Mouse (Mus musculus): ENCODE measurements at regions not wholly inside any gene's neighbourhood (a gene's known extent, or its start where the extent isn't known, plus 50 kb on each side); places are given as distances from the start of the nearest gene placed in this dataset.

- Histone ChIP-seq H3K9ac (ENCODE audit: low read depth, low read length) (no peak overlapping the region), H3K27ac (ENCODE audit: low read depth, low read length) (no peak overlapping the region), H3K4me2 (replicated peaks; ENCODE audit: low read depth) (peak overlapping the region; percentile 59), H3K9me3 (ENCODE audit: control insufficient read depth) (no peaks in the 10 kb centered on the region), H3K36me3 (ENCODE audit: control insufficient read depth, insufficient read depth) (no peaks in the 10 kb centered on the region), H3K4me1 (replicated peaks; ENCODE audit: control insufficient read depth, insufficient read depth, low read length) (0 out of 2 replicates have a peak, but pooled peaks cover 6% of the 10 kb centered on the region), H3K27me3 (replicated peaks; ENCODE audit: control insufficient read depth, insufficient read depth, low read length) (no peaks in the 10 kb centered on the region), H3K4me3 (ENCODE audit: low read depth, low read length) (peak overlapping the region; percentile 17; the same call in 1 of the 2 replicates)
- WGBS, result 62% methylated on average over 14 of the region's 14 CpGs
- ATAC-seq, result peak; percentile 83
- peak; percentile 61 for TF ChIP-seq CTCF (IDR thresholded peaks at IDR 0.05; ENCODE audit: low read depth)
These were observed 139.1 kb upstream of the Map3k7 start for GRCm38 (mm10) chr4:31824518-31825437.

GRCm38 (mm10) chr4:31825438-31825830, 138.5 kb upstream of the Map3k7 start:
- WGBS, result 63% methylated on average over 3 of the region's 3 CpGs
- Histone ChIP-seq H3K4me1 (replicated peaks; ENCODE audit: control insufficient read depth, insufficient read depth, low read length) (0 out of 2 replicates have a peak, but pooled peaks cover 6% of the 10 kb centered on the region), H3K36me3 (ENCODE audit: control insufficient read depth, insufficient read depth) (no peaks in the 10 kb centered on the region), H3K9me3 (ENCODE audit: control insufficient read depth) (no peaks in the 10 kb centered on the region), H3K9ac (ENCODE audit: low read depth, low read length) (no peak overlapping the region), H3K27me3 (replicated peaks; ENCODE audit: control insufficient read depth, insufficient read depth, low read length) (no peaks in the 10 kb centered on the region), H3K27ac (ENCODE audit: low read depth, low read length) (no peak overlapping the region), H3K4me2 (replicated peaks; ENCODE audit: low read depth) (no peak overlapping the region), H3K4me3 (ENCODE audit: low read depth, low read length) (no peak overlapping the region)
- TF ChIP-seq CTCF (IDR thresholded peaks at IDR 0.05; ENCODE audit: low read depth), result no peak
- ATAC-seq, result peak; percentile 43

- no peak for TF ChIP-seq CTCF (IDR thresholded peaks at IDR 0.05; ENCODE audit: low read depth)
- Histone ChIP-seq H3K27ac (ENCODE audit: low read depth, low read length) (no peak overlapping the region), H3K36me3 (ENCODE audit: control insufficient read depth, insufficient read depth) (no peaks in the 10 kb centered on the region), H3K4me1 (replicated peaks; ENCODE audit: control insufficient read depth, insufficient read depth, low read length) (0 out of 2 replicates have a peak, but pooled peaks cover 6% of the 10 kb centered on the region), H3K4me3 (ENCODE audit: low read depth, low read length) (no peak overlapping the region), H3K27me3 (replicated peaks; ENCODE audit: control insufficient read depth, insufficient read depth, low read length) (no peaks in the 10 kb centered on the region), H3K9me3 (ENCODE audit: control insufficient read depth) (no peaks in the 10 kb centered on the region), H3K9ac (ENCODE audit: low read depth, low read length) (no peak overlapping the region), H3K4me2 (replicated peaks; ENCODE audit: low read depth) (no peak overlapping the region)
- 83% methylated on average over 8 of the region's 8 CpGs for WGBS
- ATAC-seq, result no peak
These were observed 137.2 kb upstream of the Map3k7 start for GRCm38 (mm10) chr4:31826661-31827060.

GRCm38 (mm10) chr4:31827266-31827665, 136.6 kb upstream of the Map3k7 start:
- H3K9me3 ChIP-seq (ENCODE audit: control insufficient read depth), result no peaks in the 10 kb centered on the region
- WGBS, result 80% methylated on average over 7 of the region's 7 CpGs
- H3K4me1 ChIP-seq (replicated peaks; ENCODE audit: control insufficient read depth, insufficient read depth, low read length), result 0 out of 2 replicates have a peak, but pooled peaks cover 6% of the 10 kb centered on the region
- H3K27me3 ChIP-seq (replicated peaks; ENCODE audit: control insufficient read depth, insufficient read depth, low read length), result no peaks in the 10 kb centered on the region
- no peak overlapping the region for H3K4me2 ChIP-seq (replicated peaks; ENCODE audit: low read depth)
- H3K36me3 ChIP-seq (ENCODE audit: control insufficient read depth, insufficient read depth), result no peaks in the 10 kb centered on the region
- no peak overlapping the region for H3K9ac ChIP-seq (ENCODE audit: low read depth, low read length)
- peak; percentile 54 for TF ChIP-seq CTCF (IDR thresholded peaks at IDR 0.05; ENCODE audit: low read depth)
- no peak for ATAC-seq
- H3K4me3 ChIP-seq (ENCODE audit: low read depth, low read length), result no peak overlapping the region
- H3K27ac ChIP-seq (ENCODE audit: low read depth, low read length), result no peak overlapping the region

DNA sequence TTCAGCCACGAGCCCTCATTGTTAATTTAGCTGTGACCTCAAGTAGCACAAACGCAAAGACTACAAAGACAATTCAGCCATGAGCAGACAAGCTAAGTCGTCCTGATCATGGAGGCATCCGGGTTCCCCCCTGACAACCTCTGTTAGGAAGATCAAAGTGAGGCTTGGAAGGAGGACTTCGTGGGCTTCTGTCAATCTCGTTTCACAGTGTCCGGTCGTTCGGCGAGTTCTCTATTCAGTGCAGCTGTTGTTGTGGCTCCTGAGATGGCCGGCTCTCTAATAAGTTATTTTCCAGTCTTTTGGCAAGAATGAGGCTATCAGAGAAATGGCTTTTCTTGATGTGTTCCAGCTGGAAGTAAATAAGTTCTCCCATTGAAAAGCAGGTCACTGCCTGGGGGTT, 133.7 kb upstream of the Map3k7 start:
- no peaks in the 10 kb centered on the region for H3K4me1 ChIP-seq (replicated peaks; ENCODE audit: control insufficient read depth, insufficient read depth, low read length)
- no peak overlapping the region for H3K4me2 ChIP-seq (replicated peaks; ENCODE audit: low read depth)
- TF ChIP-seq CTCF (IDR thresholded peaks at IDR 0.05; ENCODE audit: low read depth), result no peak

GRCm38 (mm10) chr4:31831469-31831868, 132.4 kb upstream of the Map3k7 start:
- Histone ChIP-seq H3K36me3 (ENCODE audit: control insufficient read depth, insufficient read depth) (no peaks in the 10 kb centered on the region), H3K27ac (ENCODE audit: low read depth, low read length) (no peak overlapping the region), H3K27me3 (replicated peaks; ENCODE audit: control insufficient read depth, insufficient read depth, low read length) (no peaks in the 10 kb centered on the region), H3K4me2 (replicated peaks; ENCODE audit: low read depth) (no peak overlapping the region), H3K4me3 (ENCODE audit: low read depth, low read length) (no peak overlapping the region), H3K9ac (ENCODE audit: low read depth, low read length) (no peak overlapping the region), H3K9me3 (ENCODE audit: control insufficient read depth) (no peaks in the 10 kb centered on the region), H3K4me1 (replicated peaks; ENCODE audit: control insufficient read depth, insufficient read depth, low read length) (no peaks in the 10 kb centered on the region)
- ATAC-seq, result no peak
- WGBS, result 82% methylated on average over 2 of the region's 2 CpGs
- TF ChIP-seq CTCF (IDR thresholded peaks at IDR 0.05; ENCODE audit: low read depth), result no peak

More for the DNA sequence above, 133.7 kb upstream of the Map3k7 start:
- no peaks in the 10 kb centered on the region for H3K27me3 ChIP-seq (replicated peaks; ENCODE audit: control insufficient read depth, insufficient read depth, low read length)
- H3K9ac ChIP-seq (ENCODE audit: low read depth, low read length), result no peak overlapping the region
- no peaks in the 10 kb centered on the region for H3K9me3 ChIP-seq (ENCODE audit: control insufficient read depth)
- no peak for ATAC-seq
- H3K27ac ChIP-seq (ENCODE audit: low read depth, low read length), result no peak overlapping the region
- no peak overlapping the region for H3K4me3 ChIP-seq (ENCODE audit: low read depth, low read length)
- WGBS, result 49% methylated on average over 11 of the region's 11 CpGs
- no peaks in the 10 kb centered on the region for H3K36me3 ChIP-seq (ENCODE audit: control insufficient read depth, insufficient read depth)
